Mouse (Mus musculus): Measurements from ENCODE around the gene Gsg1l. TPM values are rescaled to one million over a fixed set of nuclear protein-coding genes. Genes with fewer than 3 reads are reported as not detected.
A peak's percentile ranks its signal among the peaks of the same experiment; 100 is the strongest.

Gene Gsg1l
- polyA plus RNA-seq, 1 experiment from 2014 or later: 3.5 TPM

DNA sequence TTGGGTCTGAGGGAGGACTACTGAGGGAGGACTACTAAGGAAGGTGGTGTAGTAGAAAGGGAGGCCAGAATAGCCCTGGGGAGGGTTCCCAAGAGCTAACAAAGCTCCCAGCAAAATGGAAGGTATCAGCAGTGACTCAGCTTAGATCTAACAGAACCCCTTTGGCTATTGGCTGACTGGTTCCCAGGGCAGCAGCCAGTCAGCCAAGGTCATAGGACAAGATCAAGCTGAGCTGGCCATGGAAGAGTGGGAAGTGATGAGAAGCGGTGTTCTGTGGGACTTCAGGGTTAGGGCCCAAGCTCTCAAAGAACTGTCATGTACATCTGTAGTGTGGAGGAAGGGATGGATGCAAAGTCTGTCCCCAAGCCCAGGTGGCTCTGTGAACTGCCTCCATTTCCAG, 5.3 kb downstream of the Gsg1l start:
- Histone ChIP-seq H3K4me1 (peaks cover 12% of the 10 kb centered on the region; the same call in 1 of the 2 replicates), H3K36me3 (ENCODE audit: poor library complexity, severe bottlenecking) (no peaks in the 10 kb centered on the region), H3K4me2 (no peak overlapping the region), H3K27me3 (peaks cover 47% of the 10 kb centered on the region), H3K9ac (no peak overlapping the region), H3K4me3 (no peak overlapping the region), H3K27ac (no peak overlapping the region), H3K9me3 (replicated peaks) (no peaks in the 10 kb centered on the region)
- 91% methylated on average over 1 of the region's 1 CpGs for WGBS
- ATAC-seq: no peak

DNA sequence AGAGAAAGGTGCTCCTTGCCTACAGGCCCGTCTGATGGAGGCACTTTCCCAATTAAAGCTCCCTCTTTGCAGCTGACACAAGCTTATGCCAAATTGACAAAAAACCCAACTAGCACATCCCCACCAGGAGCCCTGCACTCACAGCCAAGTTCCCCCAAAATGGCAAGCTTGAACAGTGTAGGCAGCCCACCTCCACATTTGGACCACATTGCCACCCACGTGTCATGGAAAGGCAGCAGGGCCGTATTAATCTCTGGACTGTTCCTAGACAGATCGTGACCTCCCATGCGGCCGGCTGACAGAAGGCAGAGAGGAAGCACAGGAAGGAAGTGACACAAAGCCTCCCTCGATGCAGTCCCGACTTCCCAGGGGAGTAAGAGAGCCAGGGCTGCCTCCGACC, 7.2 kb downstream of the Gsg1l start:
- ATAC-seq: no peak
- Histone ChIP-seq H3K27ac (no peak overlapping the region), H3K36me3 (ENCODE audit: poor library complexity, severe bottlenecking) (no peaks in the 10 kb centered on the region), H3K9ac (no peak overlapping the region), H3K9me3 (replicated peaks) (no peaks in the 10 kb centered on the region), H3K27me3 (peaks cover 29% of the 10 kb centered on the region), H3K4me1 (no peaks in the 10 kb centered on the region), H3K4me3 (no peak overlapping the region), H3K4me2 (no peak overlapping the region)
- WGBS: 84% methylated on average over 9 of the region's 9 CpGs

GRCm38 (mm10) chr7:126070321-126070720, 11.9 kb downstream of the Gsg1l start:
- WGBS: 96% methylated on average over 4 of the region's 4 CpGs

DNA sequence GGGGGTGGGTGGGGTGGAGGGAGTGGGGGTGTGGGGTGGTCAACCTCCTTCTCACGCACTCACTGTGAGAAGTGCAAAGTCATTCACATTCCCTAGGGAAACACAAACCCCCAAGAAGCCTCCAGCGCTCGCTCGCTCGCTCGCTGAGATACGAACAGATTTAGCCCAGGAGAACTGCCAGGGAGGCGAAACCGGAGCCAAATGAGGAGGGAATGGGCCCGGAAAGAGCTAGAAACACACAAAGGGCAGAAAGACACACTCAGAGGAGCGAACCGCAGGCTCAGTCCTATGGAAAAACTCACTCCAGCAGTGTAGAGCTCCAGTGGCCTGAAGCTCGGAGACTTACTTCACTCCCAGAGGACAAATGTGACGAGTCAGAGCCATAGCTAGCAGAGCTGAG, 15.4 kb downstream of the Gsg1l start:
- 55% methylated on average over 14 of the region's 14 CpGs for WGBS
- Histone ChIP-seq H3K9me3 (replicated peaks) (no peaks in the 10 kb centered on the region; the same call in none of the 2 replicates), H3K4me2 (no peak overlapping the region), H3K36me3 (ENCODE audit: poor library complexity, severe bottlenecking) (no peaks in the 10 kb centered on the region), H3K4me1 (peaks cover 8% of the 10 kb centered on the region), H3K4me3 (no peak overlapping the region), H3K27ac (no peak overlapping the region), H3K9ac (no peak overlapping the region), H3K27me3 (no peaks in the 10 kb centered on the region)
- ATAC-seq: peak; percentile 16; the same call in 1 of the 2 replicates

More at GRCm38 (mm10) chr7:126070321-126070720, 11.9 kb downstream of the Gsg1l start:
- no peak for ATAC-seq
- Histone ChIP-seq H3K9me3 (replicated peaks) (no peaks in the 10 kb centered on the region; the same call in 1 of the 2 replicates), H3K9ac (no peak overlapping the region), H3K36me3 (ENCODE audit: poor library complexity, severe bottlenecking) (no peaks in the 10 kb centered on the region), H3K4me1 (no peaks in the 10 kb centered on the region; the same call in none of the 2 replicates), H3K4me3 (no peak overlapping the region), H3K27ac (no peak overlapping the region), H3K27me3 (no peaks in the 10 kb centered on the region), H3K4me2 (no peak overlapping the region)

GRCm38 (mm10) chr7:126065243-126065876, 16.9 kb downstream of the Gsg1l start:
- H3K4me3 ChIP-seq: no peak overlapping the region
- no peak overlapping the region for H3K27ac ChIP-seq
- H3K9ac ChIP-seq: no peak overlapping the region
- WGBS: 76% methylated on average over 5 of the region's 5 CpGs
- H3K4me1 ChIP-seq: peaks cover 8% of the 10 kb centered on the region
- H3K36me3 ChIP-seq (ENCODE audit: poor library complexity, severe bottlenecking): no peaks in the 10 kb centered on the region
- no peaks in the 10 kb centered on the region for H3K27me3 ChIP-seq
- no peak for ATAC-seq
- no peak overlapping the region for H3K4me2 ChIP-seq
- no peaks in the 10 kb centered on the region; the same call in none of the 2 replicates for H3K9me3 ChIP-seq (replicated peaks)

DNA sequence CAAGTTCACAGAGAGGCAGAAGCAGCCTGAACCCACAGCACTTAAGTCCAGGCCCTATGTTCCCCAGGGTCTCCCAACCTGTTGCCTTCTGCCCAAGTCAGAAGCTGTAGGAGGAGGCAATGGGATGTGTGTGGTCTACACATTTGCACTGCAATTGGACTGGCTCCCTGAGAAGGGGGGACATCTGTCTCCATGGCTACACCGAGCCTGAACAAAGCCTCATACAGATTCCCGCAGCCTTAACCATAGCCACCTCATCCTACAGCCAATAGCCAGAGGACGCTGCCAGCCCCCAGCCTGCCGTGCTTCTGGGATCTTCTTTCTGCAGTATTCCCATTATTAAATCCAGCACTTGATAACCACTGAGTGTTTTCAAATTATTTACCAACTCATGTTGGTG, 20.0 kb downstream of the Gsg1l start:
- H3K36me3 ChIP-seq (ENCODE audit: poor library complexity, severe bottlenecking): no peaks in the 10 kb centered on the region
- peaks cover 18% of the 10 kb centered on the region for H3K4me1 ChIP-seq
- no peak overlapping the region for H3K9ac ChIP-seq
- H3K27ac ChIP-seq: no peak overlapping the region
- H3K4me3 ChIP-seq: no peak overlapping the region
- H3K4me2 ChIP-seq: no peak overlapping the region
- peak; percentile 38; the same call in 1 of the 2 replicates for ATAC-seq
- H3K27me3 ChIP-seq: no peaks in the 10 kb centered on the region
- H3K9me3 ChIP-seq (replicated peaks): no peaks in the 10 kb centered on the region; the same call in 1 of the 2 replicates
- 30% methylated on average over 4 of the region's 4 CpGs for WGBS

DNA sequence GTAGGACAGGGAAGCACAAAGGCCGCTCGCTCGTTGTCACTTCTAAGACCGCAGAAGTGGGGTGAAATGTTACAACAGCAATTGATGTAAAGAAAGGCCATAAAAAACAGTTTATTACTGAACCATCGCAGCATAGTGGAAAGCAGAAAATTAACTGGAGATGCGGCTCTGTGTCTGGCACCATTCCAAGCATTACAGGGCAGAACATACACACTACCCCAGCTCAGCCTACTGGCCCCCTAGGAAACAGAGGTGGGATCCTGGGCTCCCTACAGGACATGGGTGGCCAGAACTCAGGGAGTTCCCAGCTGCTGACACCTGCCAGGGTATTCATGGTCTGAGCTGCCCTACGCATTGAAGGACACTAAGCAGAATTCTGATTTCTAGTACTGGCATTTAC, 23.3 kb downstream of the Gsg1l start:
- H3K9me3 ChIP-seq (replicated peaks): no peaks in the 10 kb centered on the region
- no peak for ATAC-seq
- no peaks in the 10 kb centered on the region for H3K36me3 ChIP-seq (ENCODE audit: poor library complexity, severe bottlenecking)
- H3K4me2 ChIP-seq: no peak overlapping the region
- WGBS: 32% methylated on average over 7 of the region's 7 CpGs
- peaks cover 39% of the 10 kb centered on the region for H3K4me1 ChIP-seq
- H3K9ac ChIP-seq: no peak overlapping the region
- 0 out of 2 replicates have a peak, but pooled peaks cover 7% of the 10 kb centered on the region for H3K27me3 ChIP-seq
- no peak overlapping the region for H3K4me3 ChIP-seq
- H3K27ac ChIP-seq: no peak overlapping the region

DNA sequence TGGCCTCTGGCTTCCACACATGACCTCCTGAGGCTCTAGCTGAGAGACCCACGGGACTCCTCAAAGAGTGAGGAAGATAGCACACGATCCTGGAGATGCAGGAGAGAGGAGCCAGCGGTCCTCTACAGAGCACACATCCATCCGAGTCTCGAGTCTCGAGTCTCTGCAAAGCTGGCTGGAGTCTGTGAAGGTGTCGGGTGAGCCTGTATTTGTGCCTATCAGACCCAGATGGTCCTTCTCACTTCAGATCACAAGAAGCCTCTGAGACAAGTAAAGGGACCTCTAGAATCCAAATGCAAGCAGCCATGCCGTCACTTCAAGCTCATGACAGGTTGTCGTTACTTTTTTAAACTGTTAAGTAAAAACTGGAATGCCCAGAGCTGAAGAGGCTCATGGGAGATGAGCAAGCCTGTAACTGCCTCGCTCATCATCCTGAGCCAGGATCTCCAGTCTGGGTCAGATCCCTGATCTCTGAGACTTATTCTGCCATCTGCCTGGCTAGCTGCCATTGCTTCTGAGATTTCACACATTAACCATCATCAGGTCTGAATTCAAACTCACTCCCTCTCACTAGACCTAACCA, 24.8 kb downstream of the Gsg1l start:
- Histone ChIP-seq H3K4me2 (no peak overlapping the region), H3K27ac (no peak overlapping the region), H3K36me3 (ENCODE audit: poor library complexity, severe bottlenecking) (no peaks in the 10 kb centered on the region), H3K9me3 (replicated peaks) (no peaks in the 10 kb centered on the region), H3K9ac (no peak overlapping the region), H3K27me3 (0 out of 2 replicates have a peak, but pooled peaks cover 7% of the 10 kb centered on the region), H3K4me3 (no peak overlapping the region), H3K4me1 (peaks cover 44% of the 10 kb centered on the region)
- ATAC-seq: no peak
- WGBS: 78% methylated on average over 10 of the region's 10 CpGs

GRCm38 (mm10) chr7:126054574-126054973, 27.6 kb downstream of the Gsg1l start:
- peaks cover 37% of the 10 kb centered on the region for H3K4me1 ChIP-seq
- H3K9ac ChIP-seq: no peak overlapping the region
- H3K4me2 ChIP-seq: no peak overlapping the region
- peak overlapping the region; percentile 16 for H3K27ac ChIP-seq
- ATAC-seq: no peak
- WGBS: 24% methylated on average over 6 of the region's 6 CpGs
- H3K27me3 ChIP-seq: 0 out of 2 replicates have a peak, but pooled peaks cover 7% of the 10 kb centered on the region
- H3K4me3 ChIP-seq: no peak overlapping the region
- H3K36me3 ChIP-seq (ENCODE audit: poor library complexity, severe bottlenecking): no peaks in the 10 kb centered on the region
- no peaks in the 10 kb centered on the region for H3K9me3 ChIP-seq (replicated peaks)

DNA sequence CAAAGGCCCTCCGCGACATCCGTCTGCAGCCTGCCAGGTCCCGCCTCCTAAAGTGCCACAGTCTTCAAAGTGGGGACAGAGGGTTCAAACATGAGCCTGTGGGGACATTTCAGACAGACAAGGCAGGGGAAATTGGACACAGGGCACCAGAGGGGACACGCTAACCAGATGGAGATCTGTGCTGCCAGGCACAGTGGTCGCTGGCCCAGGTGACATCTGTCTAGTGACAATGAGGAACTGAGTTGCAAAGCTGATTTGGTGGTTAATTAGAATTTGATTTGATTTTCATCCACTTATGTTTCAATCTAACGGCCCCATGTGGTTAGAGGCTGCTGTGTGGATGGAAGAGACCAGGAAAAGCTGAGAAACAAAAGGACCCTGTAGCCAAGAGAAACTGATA, 28.6 kb downstream of the Gsg1l start:
- H3K4me3 ChIP-seq: no peak overlapping the region
- peaks cover 27% of the 10 kb centered on the region for H3K4me1 ChIP-seq
- 0 out of 2 replicates have a peak, but pooled peaks cover 7% of the 10 kb centered on the region for H3K27me3 ChIP-seq
- 73% methylated on average over 7 of the region's 7 CpGs for WGBS
- H3K9me3 ChIP-seq (replicated peaks): no peaks in the 10 kb centered on the region
- no peak overlapping the region for H3K4me2 ChIP-seq
- H3K9ac ChIP-seq: no peak overlapping the region
- no peak overlapping the region for H3K27ac ChIP-seq
- ATAC-seq: no peak
- no peaks in the 10 kb centered on the region for H3K36me3 ChIP-seq (ENCODE audit: poor library complexity, severe bottlenecking)

DNA sequence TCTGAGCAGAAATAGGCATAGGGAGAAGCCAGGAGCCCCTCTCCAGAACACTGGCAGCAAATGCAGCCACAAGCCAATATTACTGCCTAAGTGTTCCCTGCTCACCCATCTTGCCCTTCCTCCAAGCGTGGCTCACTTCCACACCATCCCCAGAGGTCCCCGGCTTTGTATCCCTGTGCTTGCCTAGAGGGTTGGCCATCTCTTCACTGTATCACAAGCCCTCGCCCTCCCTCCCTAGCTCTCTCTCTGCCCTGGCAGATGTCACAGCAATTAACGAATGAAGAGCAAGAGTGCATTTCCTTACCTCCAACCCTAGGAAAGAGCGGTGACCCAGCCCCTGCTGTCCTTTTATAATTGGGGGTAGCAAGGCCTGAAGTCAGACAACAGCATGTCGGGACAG, 30.3 kb downstream of the Gsg1l start:
- ATAC-seq: no peak
- no peaks in the 10 kb centered on the region for H3K9me3 ChIP-seq (replicated peaks)

DNA sequence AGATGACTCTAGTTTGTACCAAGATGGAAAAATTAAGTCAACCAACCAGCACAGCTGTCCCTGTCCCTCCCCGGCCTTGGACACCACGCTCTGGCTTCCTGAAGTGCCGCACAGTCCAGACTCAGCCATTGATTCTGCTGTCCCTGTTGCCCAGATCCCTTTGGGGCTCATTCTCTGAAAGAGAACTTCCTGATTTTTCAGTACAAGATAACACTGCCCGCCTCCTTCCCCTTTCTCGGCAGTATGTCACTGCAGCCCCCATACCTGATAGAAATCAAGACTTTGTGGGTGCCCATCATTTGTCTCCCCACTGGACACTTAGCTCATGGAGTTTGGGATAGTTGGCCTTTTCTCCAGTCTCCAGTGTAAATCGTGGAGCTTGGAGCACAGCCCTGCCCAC, 37.1 kb downstream of the Gsg1l start:
- Histone ChIP-seq H3K9ac (no peak overlapping the region), H3K9me3 (replicated peaks) (no peaks in the 10 kb centered on the region), H3K4me3 (no peak overlapping the region), H3K4me2 (no peak overlapping the region), H3K4me1 (peaks cover 11% of the 10 kb centered on the region; the same call in 1 of the 2 replicates), H3K36me3 (ENCODE audit: poor library complexity, severe bottlenecking) (no peaks in the 10 kb centered on the region), H3K27ac (no peak overlapping the region), H3K27me3 (no peaks in the 10 kb centered on the region)
- ATAC-seq: no peak
- 92% methylated on average over 6 of the region's 6 CpGs for WGBS

More for the DNA sequence above, 30.3 kb downstream of the Gsg1l start:
- 0 out of 2 replicates have a peak, but pooled peaks cover 7% of the 10 kb centered on the region for H3K27me3 ChIP-seq
- H3K36me3 ChIP-seq (ENCODE audit: poor library complexity, severe bottlenecking): no peaks in the 10 kb centered on the region
- peaks cover 27% of the 10 kb centered on the region for H3K4me1 ChIP-seq
- no peak overlapping the region for H3K9ac ChIP-seq
- no peak overlapping the region for H3K27ac ChIP-seq
- WGBS: 50% methylated on average over 6 of the region's 6 CpGs
- H3K4me2 ChIP-seq: no peak overlapping the region
- no peak overlapping the region for H3K4me3 ChIP-seq

Data from forebrain, embryonic 13.5 days (tissue).